ENCODE assay signal across 11 mouse cellular contexts in genomic region chr12:78981938-78982825, GRCm38 (mm10). TPM values are rescaled to one million over a fixed set of nuclear protein-coding genes. Genes with fewer than 3 reads are reported as not detected.
A peak's percentile ranks its signal among the peaks of the same experiment; 100 is the strongest.
DNase-seq lines count a peak whose midpoint lies in the region; ATAC-seq and TF ChIP-seq lines count a peak whose summit lies in the region.
"Had no signal": no experiment of that assay in that cellular context is flagged by ENCODE, and none has a peak within 500 bp of the region (broad histone marks: within the 10 kb centered on the region; RNA-seq: fewer than 3 reads in every experiment).

No protein-coding gene starts in this region.

- ATAC-seq in intestine, postnatal 0 days: peak; percentile 43; the same call in 1 of the 2 replicates
- ATAC-seq in intestine, embryonic 15.5 days: no peak
- no peak for ATAC-seq in stomach, embryonic 16.5 days (ENCODE audit: insufficient read depth, low FRiP score)
- no peak for ATAC-seq in hindbrain, embryonic 11.5 days (ENCODE audit: low FRiP score)

- H3K9me3 ChIP-seq in intestine, postnatal 0 days (ENCODE audit: control insufficient read depth): no peaks in the 10 kb centered on the region
- H3K9me3 ChIP-seq in intestine, embryonic 15.5 days: no peaks in the 10 kb centered on the region
- no peaks in the 10 kb centered on the region; the same call in 1 of the 2 replicates for H3K9me3 ChIP-seq in stomach, embryonic 16.5 days (replicated peaks; ENCODE audit: control insufficient read depth, low read length)
- no peaks in the 10 kb centered on the region for H3K9me3 ChIP-seq in hindbrain, embryonic 11.5 days (ENCODE audit: control insufficient read depth, low read length)
- H3K9me3 ChIP-seq: embryonic facial prominence, embryonic 13.5 days; lung, embryonic 15.5 days had no signal

- TF ChIP-seq CTCF in intestine, postnatal 0 days (IDR thresholded peaks at IDR 0.05; ENCODE audit: low read depth): no peak
- no peak for TF ChIP-seq CTCF in thymus, adult 2 months (IDR thresholded peaks at IDR 0.05; ENCODE audit: borderline replicate concordance, control insufficient read depth, extremely low read depth, insufficient read depth, low read length, poor library complexity)

- H3K9ac ChIP-seq in intestine, postnatal 0 days (ENCODE audit: low read depth, low read length): no peak overlapping the region
- H3K9ac ChIP-seq in intestine, embryonic 15.5 days: no peak overlapping the region
- no peak overlapping the region for H3K9ac ChIP-seq in stomach, embryonic 16.5 days (ENCODE audit: low read length)
- H3K9ac ChIP-seq in hindbrain, embryonic 11.5 days (ENCODE audit: low read depth, low read length): no peak overlapping the region
- H3K9ac ChIP-seq: embryonic facial prominence, embryonic 13.5 days; lung, embryonic 15.5 days had no signal

- peak overlapping the region; percentile 35; the same call in 1 of the 2 replicates for H3K27ac ChIP-seq in intestine, postnatal 0 days (ENCODE audit: low read depth, low read length)
- H3K27ac ChIP-seq in intestine, embryonic 15.5 days: no peak overlapping the region
- peak overlapping the region; percentile 94; the same call in 1 of the 2 replicates for H3K27ac ChIP-seq in thymus, adult 2 months (ENCODE audit: control insufficient read depth, insufficient read depth, low read length)
- H3K27ac ChIP-seq in stomach, embryonic 16.5 days (ENCODE audit: low read length): peak overlapping the region; percentile 75; the same call in 1 of the 2 replicates
- no peak overlapping the region for H3K27ac ChIP-seq in hindbrain, embryonic 11.5 days (ENCODE audit: low read depth, low read length)
- H3K27ac ChIP-seq: embryonic facial prominence, embryonic 13.5 days had no signal

- no peak overlapping the region for H3K4me3 ChIP-seq in intestine, postnatal 0 days (ENCODE audit: low read depth, low read length)
- H3K4me3 ChIP-seq in intestine, embryonic 15.5 days (replicated peaks): no peak overlapping the region
- no peak overlapping the region for H3K4me3 ChIP-seq in thymus, adult 2 months (ENCODE audit: control insufficient read depth, insufficient read depth, low read length)
- no peak overlapping the region for H3K4me3 ChIP-seq in stomach, embryonic 16.5 days (replicated peaks; ENCODE audit: low read length)
- H3K4me3 ChIP-seq in hindbrain, embryonic 11.5 days (ENCODE audit: low read depth, low read length): no peak overlapping the region
- H3K4me3 ChIP-seq: embryonic facial prominence, embryonic 13.5 days; lung, embryonic 15.5 days; myocyte had no signal

- no peaks in the 10 kb centered on the region for H3K27me3 ChIP-seq in intestine, postnatal 0 days (replicated peaks; ENCODE audit: control insufficient read depth, insufficient read depth, low read length)
- H3K27me3 ChIP-seq in intestine, embryonic 15.5 days (replicated peaks): no peaks in the 10 kb centered on the region
- no peaks in the 10 kb centered on the region for H3K27me3 ChIP-seq in thymus, adult 2 months (ENCODE audit: control insufficient read depth, insufficient read depth, low read length)
- no peaks in the 10 kb centered on the region for H3K27me3 ChIP-seq in stomach, embryonic 16.5 days (ENCODE audit: control insufficient read depth, insufficient read depth, low read length)
- H3K27me3 ChIP-seq in hindbrain, embryonic 11.5 days (ENCODE audit: control insufficient read depth, insufficient read depth, low read length): no peaks in the 10 kb centered on the region
- H3K27me3 ChIP-seq: embryonic facial prominence, embryonic 13.5 days; lung, embryonic 15.5 days had no signal

- WGBS in intestine, postnatal 0 days: 48% methylated on average over 9 of the region's 9 CpGs
- WGBS in intestine, embryonic 15.5 days: 59% methylated on average over 9 of the region's 9 CpGs
- 89% methylated on average over 9 of the region's 9 CpGs for WGBS in thymus, adult 2 months
- 54% methylated on average over 9 of the region's 9 CpGs for WGBS in stomach, embryonic 16.5 days
- 75% methylated on average over 9 of the region's 9 CpGs for WGBS in hindbrain, embryonic 11.5 days

- H3K36me3 ChIP-seq in intestine, postnatal 0 days (ENCODE audit: control insufficient read depth, insufficient read depth): no peaks in the 10 kb centered on the region
- H3K36me3 ChIP-seq in intestine, embryonic 15.5 days: no peaks in the 10 kb centered on the region
- H3K36me3 ChIP-seq in thymus, adult 2 months (ENCODE audit: control insufficient read depth, insufficient read depth, low read length): 0 out of 2 replicates have a peak, but pooled peaks cover under 1% of the 10 kb centered on the region
- H3K36me3 ChIP-seq in stomach, embryonic 16.5 days (ENCODE audit: control insufficient read depth, insufficient read depth, low read length): no peaks in the 10 kb centered on the region
- H3K36me3 ChIP-seq in hindbrain, embryonic 11.5 days (ENCODE audit: control insufficient read depth, insufficient read depth, low read length): no peaks in the 10 kb centered on the region
- H3K36me3 ChIP-seq: embryonic facial prominence, embryonic 13.5 days; lung, embryonic 15.5 days had no signal

- no peak for TF ChIP-seq POLR2A in thymus, adult 2 months (IDR thresholded peaks at IDR 0.05; ENCODE audit: control insufficient read depth, extremely low read depth, insufficient read depth, low read length, poor library complexity)

- H3K4me1 ChIP-seq in intestine, postnatal 0 days (replicated peaks; ENCODE audit: control insufficient read depth, insufficient read depth, low read length): no peaks in the 10 kb centered on the region; the same call in 1 of the 2 replicates
- no peaks in the 10 kb centered on the region; the same call in 1 of the 2 replicates for H3K4me1 ChIP-seq in intestine, embryonic 15.5 days (replicated peaks)
- peaks cover 31% of the 10 kb centered on the region for H3K4me1 ChIP-seq in thymus, adult 2 months (replicated peaks; ENCODE audit: control insufficient read depth, insufficient read depth, low read length)
- peaks cover 12% of the 10 kb centered on the region; the same call in 1 of the 2 replicates for H3K4me1 ChIP-seq in stomach, embryonic 16.5 days (ENCODE audit: control insufficient read depth, insufficient read depth, low read length)
- no peaks in the 10 kb centered on the region for H3K4me1 ChIP-seq in hindbrain, embryonic 11.5 days (replicated peaks; ENCODE audit: control insufficient read depth, insufficient read depth, low read length)
- H3K4me1 ChIP-seq: embryonic facial prominence, embryonic 13.5 days had no signal

- peak; percentile 13 for DNase-seq in thymus, adult 2 months
- DNase-seq in thymus, postnatal 25 days: no peak
- peak; percentile 23 to 39 for DNase-seq in kidney, adult 8-10 months
- DNase-seq in frontal cortex, postnatal 36 days (ENCODE audit: low spot score in 2 of 2): no peak
- DNase-seq in hindbrain, embryonic 11.5 days (ENCODE audit: low spot score): no peak

- no peak overlapping the region for H3K4me2 ChIP-seq in intestine, postnatal 0 days (replicated peaks; ENCODE audit: low read depth)
- H3K4me2 ChIP-seq in intestine, embryonic 15.5 days (replicated peaks): no peak overlapping the region
- no peak overlapping the region for H3K4me2 ChIP-seq in stomach, embryonic 16.5 days (ENCODE audit: low read depth, low read length)
- no peak overlapping the region for H3K4me2 ChIP-seq in hindbrain, embryonic 11.5 days (replicated peaks; ENCODE audit: low read depth, low read length)
- H3K4me2 ChIP-seq: embryonic facial prominence, embryonic 13.5 days; lung, embryonic 15.5 days had no signal

RNA-seq across cellular contexts. Expression of gene Tmem229b, which starts 25.2 kb away (rescaled TPM):
- polyA plus RNA-seq in intestine, postnatal 0 days (2015; fragmentation: Nextera tagmentation; extraction: Ambion mirVana): 8.6 and 11.9 TPM in 2 replicates
- 5.0 and 5.2 TPM in 2 replicates for polyA plus RNA-seq in intestine, embryonic 15.5 days (2015; fragmentation: Nextera tagmentation; extraction: Ambion mirVana)
- 82.4 and 82.7 TPM in 2 replicates for polyA plus RNA-seq in thymus, adult 2 months (2012; rRNA removed)
- 7.1 and 7.6 TPM in 2 replicates for polyA plus RNA-seq in stomach, embryonic 16.5 days (2015; fragmentation: Nextera tagmentation; extraction: Ambion mirVana)
- polyA plus RNA-seq in hindbrain, embryonic 11.5 days (2014; fragmentation: Nextera tagmentation; extraction: Ambion mirVana): 7.5 and 8.8 TPM in 2 replicates

RNA-seq across cellular contexts. Expression of gene Plekhh1, which starts 46.8 kb away (rescaled TPM):
- 12.2 and 12.6 TPM in 2 replicates for polyA plus RNA-seq in intestine, postnatal 0 days (2015; fragmentation: Nextera tagmentation; extraction: Ambion mirVana)
- polyA plus RNA-seq in intestine, embryonic 15.5 days (2015; fragmentation: Nextera tagmentation; extraction: Ambion mirVana): 6.8 and 7.3 TPM in 2 replicates
- 0.96 and 1.1 TPM in 2 replicates for polyA plus RNA-seq in thymus, adult 2 months (2012; rRNA removed)
- 5.8 and 5.9 TPM in 2 replicates for polyA plus RNA-seq in stomach, embryonic 16.5 days (2015; fragmentation: Nextera tagmentation; extraction: Ambion mirVana)
- 4.3 and 4.7 TPM in 2 replicates for polyA plus RNA-seq in hindbrain, embryonic 11.5 days (2014; fragmentation: Nextera tagmentation; extraction: Ambion mirVana)

Comparison
In these comparisons a context has a peak if more than half of its experiments do, and no peak if none do; other contexts are left out.
1. H3K27ac ChIP-seq: peak in intestine, postnatal 0 days (single experiment), thymus, adult 2 months (single experiment) and stomach, embryonic 16.5 days (single experiment); none in intestine, embryonic 15.5 days (single experiment) and hindbrain, embryonic 11.5 days (single experiment).
2. DNase-seq: peak in thymus, adult 2 months (single experiment) and kidney, adult 8-10 months (2 of 2); none in thymus, postnatal 25 days (single experiment), frontal cortex, postnatal 36 days (0 of 2) and hindbrain, embryonic 11.5 days (single experiment).